Mouse (Mus musculus): ENCODE measurements around the gene Gadd45g.

Gadd45g gene

GRCm38 (mm10) chr13:51846301-51846867 is at the start of gene Gadd45g:
Gadd45g (plus strand) TSS chr13:51846678.
- peak; percentile 94 for DNase-seq

- no peak for DNase-seq
These were observed 48.4 kb upstream of the Gadd45g start for GRCm38 (mm10) chr13:51797899-51798746.

- DNase-seq: no peak
These were observed 46.5 kb upstream of the Gadd45g start for GRCm38 (mm10) chr13:51799735-51800522.

- no peak for DNase-seq
These were observed 45.6 kb upstream of the Gadd45g start for GRCm38 (mm10) chr13:51800921-51801320.

GRCm38 (mm10) chr13:51805634-51806033 is 40.8 kb upstream of the Gadd45g start:
- DNase-seq: peak; percentile 75

- DNase-seq: peak; percentile 57
These were observed 40.3 kb upstream of the Gadd45g start for GRCm38 (mm10) chr13:51806220-51806619.

- no peak for DNase-seq
These were observed 38.3 kb upstream of the Gadd45g start for GRCm38 (mm10) chr13:51808141-51808540.

- no peak for DNase-seq
These were observed 32.6 kb upstream of the Gadd45g start for GRCm38 (mm10) chr13:51813621-51814615.

- DNase-seq: no peak
These were observed 31.8 kb upstream of the Gadd45g start for GRCm38 (mm10) chr13:51814646-51815045.

- no peak for DNase-seq
These were observed 30.5 kb upstream of the Gadd45g start for GRCm38 (mm10) chr13:51815865-51816504.

- DNase-seq: peak; percentile 69
These were observed 29.9 kb upstream of the Gadd45g start for GRCm38 (mm10) chr13:51816559-51817041.

- no peak for DNase-seq
These were observed 28.1 kb upstream of the Gadd45g start for GRCm38 (mm10) chr13:51818170-51818943.

GRCm38 (mm10) chr13:51818944-51819326 is 27.5 kb upstream of the Gadd45g start:
- no peak for DNase-seq

GRCm38 (mm10) chr13:51819351-51819750 is 27.1 kb upstream of the Gadd45g start:
- no peak for DNase-seq

- no peak for DNase-seq
These were observed 24.5 kb upstream of the Gadd45g start for GRCm38 (mm10) chr13:51821988-51822387.

GRCm38 (mm10) chr13:51823822-51824495 is 22.5 kb upstream of the Gadd45g start:
- DNase-seq: no peak

- DNase-seq: peak; percentile 57
These were observed 15.6 kb upstream of the Gadd45g start for GRCm38 (mm10) chr13:51830744-51831450.

GRCm38 (mm10) chr13:51832491-51832890 is 14.0 kb upstream of the Gadd45g start:
- DNase-seq: no peak

GRCm38 (mm10) chr13:51833611-51834010 is 12.9 kb upstream of the Gadd45g start:
- peak; percentile 89 for DNase-seq

Measured in cerebellum, adult 11 months (tissue).